Comparison of ENCODE assay signal across 30 mouse cellular contexts in genomic region chr4:114487701-114488100, GRCm38 (mm10).
DNase-seq lines count a peak whose midpoint lies in the region; ATAC-seq lines count a peak whose summit lies in the region.
"Had no signal": no experiment of that assay in that cellular context is flagged by ENCODE, and none has a peak within 500 bp of the region (broad histone marks: within the 10 kb centered on the region; RNA-seq: fewer than 3 reads in every experiment).

No protein-coding gene starts in this region.

- peaks cover 3% of the 10 kb centered on the region; the same call in 1 of the 2 replicates for H3K27me3 ChIP-seq in heart, embryonic 16.5 days (ENCODE audit: control insufficient read depth, insufficient read depth, low read length)
- H3K27me3 ChIP-seq: embryonic facial prominence, embryonic 15.5 days; forebrain, embryonic 13.5 days; hindbrain, embryonic 15.5 days; intestine, embryonic 15.5 days; liver, embryonic 12.5 days had no signal

- WGBS in heart, embryonic 16.5 days: 81% methylated on average over 3 of the region's 3 CpGs

- no peak overlapping the region for H3K4me2 ChIP-seq in heart, embryonic 16.5 days (ENCODE audit: low read depth, low read length)
- H3K4me2 ChIP-seq: embryonic facial prominence, embryonic 15.5 days; forebrain, embryonic 13.5 days; hindbrain, embryonic 15.5 days; intestine, embryonic 15.5 days; limb, embryonic 12.5 days; liver, embryonic 12.5 days; midbrain, embryonic 11.5 days had no signal

- no peaks in the 10 kb centered on the region for H3K9me3 ChIP-seq in heart, embryonic 16.5 days (replicated peaks; ENCODE audit: control insufficient read depth, low read length)
- H3K9me3 ChIP-seq: embryonic facial prominence, embryonic 15.5 days; forebrain, embryonic 13.5 days; hindbrain, embryonic 10.5 days; hindbrain, embryonic 15.5 days; intestine, embryonic 15.5 days; liver, embryonic 12.5 days had no signal

- no peak for ATAC-seq in heart, embryonic 16.5 days (replicated peaks; ENCODE audit: extremely low read depth, insufficient read depth, low FRiP score)
- ATAC-seq: intestine, embryonic 15.5 days; liver, embryonic 12.5 days; liver, postnatal 0 days had no signal

- H3K36me3 ChIP-seq in heart, embryonic 16.5 days (ENCODE audit: control insufficient read depth, insufficient read depth): no peaks in the 10 kb centered on the region
- H3K36me3 ChIP-seq: embryonic facial prominence, embryonic 10.5 days; embryonic facial prominence, embryonic 15.5 days; hindbrain, embryonic 10.5 days; hindbrain, embryonic 15.5 days; intestine, embryonic 15.5 days; limb, embryonic 12.5 days; liver, embryonic 12.5 days had no signal

- H3K4me3 ChIP-seq in heart, embryonic 16.5 days (ENCODE audit: low read length): no peak overlapping the region
- H3K4me3 ChIP-seq: embryonic facial prominence, embryonic 10.5 days; embryonic facial prominence, embryonic 15.5 days; forebrain, embryonic 13.5 days; gastrocnemius, adult 2 months; hindbrain, embryonic 10.5 days; hindbrain, embryonic 15.5 days; intestine, embryonic 15.5 days; limb, embryonic 12.5 days; liver, embryonic 12.5 days had no signal

- H3K27ac ChIP-seq in heart, embryonic 16.5 days (ENCODE audit: low read length): peak overlapping the region; percentile 79
- H3K27ac ChIP-seq: embryonic facial prominence, embryonic 10.5 days; embryonic facial prominence, embryonic 15.5 days; forebrain, embryonic 13.5 days; gastrocnemius, adult 2 months; hindbrain, embryonic 10.5 days; hindbrain, embryonic 15.5 days; intestine, embryonic 15.5 days; limb, embryonic 12.5 days; liver, embryonic 12.5 days; stomach, postnatal 0 days had no signal

- H3K4me1 ChIP-seq in heart, embryonic 16.5 days (ENCODE audit: control insufficient read depth, insufficient read depth, low read length): peaks cover 27% of the 10 kb centered on the region
- H3K4me1 ChIP-seq: embryonic facial prominence, embryonic 10.5 days; embryonic facial prominence, embryonic 15.5 days; hindbrain, embryonic 10.5 days; intestine, embryonic 15.5 days; liver, embryonic 12.5 days had no signal

- no peak for DNase-seq in heart, adult 9 months (ENCODE audit: low spot score in 2 of 2)
- peak; percentile 38 for DNase-seq in layer of hippocampus, adult 9-11 months
- no peak for DNase-seq in layer of hippocampus, postnatal 25 days (ENCODE audit: extremely low spot score in 1 of 2, low spot score in 1 of 2)
- peak; percentile 29 for DNase-seq in brain, adult 2 months (ENCODE audit: low read depth, low spot score)
- peak; percentile 27 for DNase-seq in telencephalon, adult 2 months (ENCODE audit: low read depth, low spot score)
- no peak for DNase-seq in kidney, postnatal 25 days
- DNase-seq: adrenal gland, adult 2 months; adrenal gland, postnatal 36 days; B cell, adult 2 months; cerebellum, adult 2 months; gastrocnemius, adult 2 months; gastrocnemius, postnatal 36 days; heart, adult 18-20 months; kidney, adult 2 months; kidney, postnatal 4 days; liver, postnatal 0 days; lung, postnatal 36 days; right cerebral cortex, postnatal 4 days; thymus, postnatal 4 days had no signal

- H3K9ac ChIP-seq in heart, embryonic 16.5 days (ENCODE audit: low read length): 0 out of 2 replicates have a peak overlapping the region, but pooled peaks have one; percentile 23
- H3K9ac ChIP-seq: embryonic facial prominence, embryonic 15.5 days; forebrain, embryonic 13.5 days; hindbrain, embryonic 15.5 days; intestine, embryonic 15.5 days; limb, embryonic 12.5 days; liver, embryonic 12.5 days; liver, postnatal 0 days had no signal

Comparison
In these comparisons a context has a peak if more than half of its experiments do, and no peak if none do; other contexts are left out.
1. DNase-seq: peak in layer of hippocampus, adult 9-11 months (single experiment), brain, adult 2 months (single experiment) and telencephalon, adult 2 months (single experiment); none in heart, adult 9 months (0 of 2), layer of hippocampus, postnatal 25 days (0 of 2) and kidney, postnatal 25 days (0 of 2).